Mouse (Mus musculus) brain, embryonic 14.5 days (tissue): ENCODE data around the gene Pigs.

Source experiments
- CTCF ChIP-seq: fragments of 200-500 bp; IDR thresholded peaks from 2 replicates; pipeline ENCODE4 v1.5.1; 2012; ENCODE audit warnings: inconsistent platforms, mild to moderate bottlenecking, moderate library complexity, borderline replicate concordance; ENCODE audit not compliant: insufficient read depth, insufficient read length; ENCODE audit errors: extremely low read depth
- POLR2A ChIP-seq: fragments of 200-500 bp; IDR thresholded peaks from 2 replicates; pipeline ENCODE4 v1.6.1; 2012; ENCODE audit warnings: mild to moderate bottlenecking, inconsistent platforms, borderline replicate concordance; ENCODE audit not compliant: poor library complexity, insufficient read depth, insufficient read length, severe bottlenecking; ENCODE audit errors: extremely low read depth

DNA sequence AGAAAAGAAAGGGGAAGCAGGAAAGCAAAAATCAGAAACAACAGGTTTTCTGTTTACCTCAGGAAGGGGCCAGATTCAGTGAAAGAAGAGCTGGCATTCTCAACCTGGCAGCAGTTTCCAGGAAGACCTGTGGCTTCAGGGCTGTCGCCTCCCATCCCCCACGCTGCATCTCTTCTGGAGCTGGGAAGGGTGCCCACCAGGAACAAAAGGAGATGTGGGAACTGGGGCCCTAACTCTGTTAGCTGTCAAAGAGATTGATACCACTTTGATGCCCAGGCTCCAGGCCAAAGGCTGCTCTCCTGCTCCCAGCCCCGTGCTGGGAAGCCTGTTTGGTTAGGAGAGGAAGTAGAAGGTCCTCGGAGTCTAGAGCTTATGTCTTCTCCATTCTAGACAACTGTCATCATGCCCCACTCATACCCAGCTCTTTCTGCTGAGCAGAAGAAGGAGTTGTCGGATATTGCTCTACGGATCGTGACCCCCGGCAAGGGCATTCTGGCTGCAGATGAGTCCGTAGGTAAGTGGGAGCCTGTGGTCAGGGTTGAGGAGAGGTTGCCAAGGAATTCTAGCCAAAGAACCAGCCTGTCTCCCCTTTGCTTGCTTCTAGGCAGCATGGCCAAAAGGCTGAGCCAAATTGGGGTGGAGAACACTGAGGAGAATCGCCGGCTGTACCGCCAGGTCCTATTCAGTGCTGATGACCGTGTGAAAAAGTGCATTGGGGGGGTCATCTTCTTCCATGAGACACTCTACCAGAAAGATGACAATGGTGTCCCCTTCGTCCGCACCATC is 4.0 kb upstream of the Pigs start:
- no peak for TF ChIP-seq CTCF
- no peak for TF ChIP-seq POLR2A
